Mouse (Mus musculus) thymus, postnatal 14 days (tissue): ENCODE results near the gene Cnpy2.
"Not testable (repeated sequence)": the region's sequence is repeated elsewhere in the genome, so short reads cannot be mapped to it uniquely, and the experiment has no call there.

Source experiments
- DNase-seq: peaks from one replicate; pipeline ENCODE4 v3.0.0; 2021

Gene Cnpy2

DNA sequence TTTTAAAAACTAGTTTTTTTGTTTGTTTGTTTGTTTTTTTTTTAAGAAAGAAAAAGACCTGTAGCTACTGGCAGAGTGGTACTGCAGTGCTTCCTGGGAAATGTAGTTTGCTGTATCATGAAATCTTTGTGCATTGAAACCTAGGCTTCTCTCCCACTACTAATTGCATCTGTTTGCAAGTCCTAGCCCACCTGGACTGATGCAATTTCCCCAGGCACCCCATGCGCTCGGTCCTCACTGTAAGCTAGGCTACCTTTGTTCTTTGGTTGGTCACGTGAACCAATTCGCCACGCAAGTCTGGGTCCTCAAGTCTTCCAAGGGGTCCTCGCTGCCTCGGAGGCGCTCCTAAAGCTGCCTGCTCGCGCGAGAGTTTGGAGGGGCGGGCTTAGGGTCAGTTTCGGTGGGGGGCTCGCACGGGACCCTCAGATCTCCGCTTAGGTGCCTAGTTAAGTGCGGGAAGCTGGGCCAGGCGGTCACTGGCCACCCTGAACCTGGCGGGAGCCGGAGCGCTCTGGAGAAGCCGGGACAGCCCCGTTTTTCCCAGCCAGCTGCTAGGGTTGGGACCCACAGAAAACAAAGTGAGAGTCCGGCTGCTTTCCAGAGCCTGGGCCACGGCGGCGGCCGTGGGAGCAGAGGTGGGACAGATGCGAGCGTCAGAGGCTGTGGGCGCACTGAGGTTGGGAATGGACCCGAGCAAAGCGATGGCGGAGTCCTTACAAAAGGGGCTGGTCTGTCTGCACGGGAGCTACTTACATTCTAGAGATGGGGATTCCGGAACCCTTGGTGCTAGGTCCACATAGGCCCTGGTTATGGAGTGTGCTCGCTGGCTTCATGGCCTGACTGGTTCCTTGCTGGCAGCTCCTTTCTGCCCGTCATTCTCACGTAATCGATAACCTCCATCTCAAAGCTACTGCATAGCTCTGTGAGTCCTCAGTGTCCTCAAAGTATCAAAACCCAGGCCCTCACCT is at the start of gene Cnpy2:
Gene Cnpy2 (plus strand): TSS at position 319 of the 968 bp plus-strand sequence.
- DNase-seq: peak; percentile 85

DNA sequence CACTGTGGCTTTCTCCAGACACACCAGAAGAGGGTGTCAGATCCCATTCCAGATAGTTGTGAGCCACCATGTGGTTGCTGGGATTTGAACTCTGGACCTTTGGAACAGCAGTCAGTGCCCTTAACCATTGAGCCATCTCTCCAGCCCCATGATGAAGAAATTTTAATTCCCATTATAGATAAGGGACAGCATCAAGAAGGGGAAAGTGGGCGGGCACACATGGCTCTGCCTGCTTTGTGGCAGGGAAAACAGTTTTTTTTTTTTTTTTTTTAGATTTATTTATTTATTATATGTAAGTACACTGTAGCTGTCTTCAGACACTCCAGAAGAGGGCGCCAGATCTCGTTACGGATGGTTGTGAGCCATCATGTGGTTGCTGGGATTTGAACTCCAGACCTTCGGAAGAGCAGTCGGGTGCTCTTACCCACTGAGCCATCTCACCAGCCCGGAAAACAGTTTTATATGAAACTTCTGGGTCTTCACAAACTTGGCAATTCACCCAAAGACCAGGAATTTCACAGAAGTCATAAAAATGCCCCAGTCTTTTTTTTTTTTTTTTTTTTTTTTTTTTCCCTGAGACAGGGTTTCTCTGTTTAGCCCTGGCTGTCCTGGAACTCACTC is 49.3 kb upstream of the Cnpy2 start:
- not testable (repeated sequence) for DNase-seq

DNA sequence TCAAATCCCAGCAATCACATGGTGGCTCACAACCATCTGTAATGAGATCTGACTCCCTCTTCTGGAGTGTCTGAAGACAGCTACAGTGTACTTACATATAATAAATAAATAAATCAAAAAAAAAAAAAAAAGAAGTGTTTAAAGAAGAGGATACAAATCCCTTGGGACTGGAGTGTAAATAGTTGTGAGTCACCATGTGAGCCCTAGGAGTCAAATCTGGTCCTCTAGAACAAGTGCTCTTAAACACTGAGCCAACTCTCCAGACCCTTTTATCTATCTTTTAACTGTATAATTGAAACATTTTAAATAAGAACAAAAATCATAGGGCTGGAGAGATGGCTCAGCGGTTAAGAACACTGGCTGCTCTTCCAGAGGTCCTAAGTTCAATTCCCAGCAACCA is 46.9 kb upstream of the Cnpy2 start:
- DNase-seq: not testable (repeated sequence)

DNA sequence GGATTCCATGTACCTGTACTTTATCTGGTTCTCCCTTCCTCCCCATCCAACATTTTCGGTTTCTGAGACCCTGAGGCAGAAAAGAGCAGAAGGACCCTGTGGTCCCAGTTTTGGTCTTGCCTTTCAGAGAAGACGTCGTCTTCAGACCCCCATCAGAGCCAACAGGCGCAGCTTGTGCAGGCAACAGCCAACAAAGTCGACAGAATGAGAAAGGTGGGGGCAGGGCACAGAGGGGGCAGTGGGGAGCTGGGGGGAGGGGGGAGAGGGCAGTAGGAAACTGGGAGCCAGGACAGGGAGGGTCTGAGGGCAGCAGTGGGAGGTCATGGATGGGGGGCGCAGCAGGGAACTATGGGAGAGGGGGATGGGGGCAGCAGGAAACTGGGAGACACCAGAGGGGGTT is 44.1 kb upstream of the Cnpy2 start:
- DNase-seq: no peak

DNA sequence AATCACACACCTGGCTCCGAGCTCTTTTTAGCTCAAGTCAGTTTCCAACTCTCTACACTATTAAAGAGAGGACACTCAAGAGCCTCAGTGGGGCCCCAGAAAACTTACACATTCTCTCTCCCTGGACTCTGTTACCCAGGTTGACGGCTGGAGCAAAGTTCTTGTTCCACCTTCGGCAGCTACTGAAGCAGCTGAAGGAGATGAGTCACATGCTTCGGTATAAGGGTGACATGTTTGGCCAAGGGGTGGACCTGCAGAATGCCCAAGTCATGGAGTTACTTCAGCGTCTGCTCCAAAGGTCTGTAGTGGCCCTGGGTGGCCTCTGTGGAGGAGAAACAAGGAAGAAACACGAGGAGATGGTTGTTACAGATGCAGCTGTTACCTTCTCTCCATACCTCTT is 41.3 kb upstream of the Cnpy2 start:
- DNase-seq: no peak

DNA sequence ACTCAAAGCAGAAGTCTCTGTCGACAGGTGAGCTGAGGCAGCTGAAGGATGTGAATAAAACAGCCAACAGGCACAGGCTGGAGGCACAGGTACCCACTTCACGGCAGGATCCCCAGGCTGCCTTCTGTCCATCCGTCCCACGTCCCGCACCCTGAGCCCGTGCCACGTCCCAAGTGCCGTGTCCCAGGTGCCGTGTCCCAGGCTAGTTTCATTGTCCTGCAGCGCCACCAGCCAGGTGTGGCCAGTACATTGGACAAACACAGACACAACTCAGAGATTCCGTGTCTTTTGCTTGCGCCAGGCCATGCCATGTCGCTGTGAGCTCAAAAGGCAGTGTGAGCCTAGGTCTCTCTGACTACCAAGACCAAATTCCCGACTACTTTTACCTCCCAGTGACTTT is 40.6 kb upstream of the Cnpy2 start:
- no peak for DNase-seq

DNA sequence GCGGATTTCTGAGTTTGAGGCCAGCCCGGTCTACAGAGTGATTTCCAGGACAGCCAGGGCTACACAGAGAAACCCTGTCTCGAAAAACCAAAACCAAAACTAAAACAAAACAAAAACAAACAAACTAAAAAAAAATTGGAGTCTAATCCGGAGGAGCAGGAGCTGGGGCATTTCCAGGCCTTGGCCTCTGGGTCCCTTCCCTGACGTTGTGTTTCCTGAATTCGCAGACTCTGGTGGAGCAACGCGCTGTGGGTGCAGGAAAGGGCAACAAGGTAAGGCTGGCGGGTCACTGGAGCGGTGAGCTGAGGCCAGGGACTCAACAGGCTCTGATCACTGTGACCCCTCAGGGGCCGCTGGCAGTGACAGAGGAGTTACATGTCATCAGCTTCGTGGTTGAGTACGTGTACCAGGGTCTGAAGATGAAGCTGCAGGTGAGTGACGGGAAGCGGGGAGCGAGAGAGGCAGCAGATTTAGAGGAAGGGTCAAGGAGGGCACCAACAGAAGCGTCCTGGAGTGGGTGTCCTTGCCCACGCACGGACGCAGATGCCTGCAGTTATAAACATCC is 39.3 kb upstream of the Cnpy2 start:
- no peak for DNase-seq

DNA sequence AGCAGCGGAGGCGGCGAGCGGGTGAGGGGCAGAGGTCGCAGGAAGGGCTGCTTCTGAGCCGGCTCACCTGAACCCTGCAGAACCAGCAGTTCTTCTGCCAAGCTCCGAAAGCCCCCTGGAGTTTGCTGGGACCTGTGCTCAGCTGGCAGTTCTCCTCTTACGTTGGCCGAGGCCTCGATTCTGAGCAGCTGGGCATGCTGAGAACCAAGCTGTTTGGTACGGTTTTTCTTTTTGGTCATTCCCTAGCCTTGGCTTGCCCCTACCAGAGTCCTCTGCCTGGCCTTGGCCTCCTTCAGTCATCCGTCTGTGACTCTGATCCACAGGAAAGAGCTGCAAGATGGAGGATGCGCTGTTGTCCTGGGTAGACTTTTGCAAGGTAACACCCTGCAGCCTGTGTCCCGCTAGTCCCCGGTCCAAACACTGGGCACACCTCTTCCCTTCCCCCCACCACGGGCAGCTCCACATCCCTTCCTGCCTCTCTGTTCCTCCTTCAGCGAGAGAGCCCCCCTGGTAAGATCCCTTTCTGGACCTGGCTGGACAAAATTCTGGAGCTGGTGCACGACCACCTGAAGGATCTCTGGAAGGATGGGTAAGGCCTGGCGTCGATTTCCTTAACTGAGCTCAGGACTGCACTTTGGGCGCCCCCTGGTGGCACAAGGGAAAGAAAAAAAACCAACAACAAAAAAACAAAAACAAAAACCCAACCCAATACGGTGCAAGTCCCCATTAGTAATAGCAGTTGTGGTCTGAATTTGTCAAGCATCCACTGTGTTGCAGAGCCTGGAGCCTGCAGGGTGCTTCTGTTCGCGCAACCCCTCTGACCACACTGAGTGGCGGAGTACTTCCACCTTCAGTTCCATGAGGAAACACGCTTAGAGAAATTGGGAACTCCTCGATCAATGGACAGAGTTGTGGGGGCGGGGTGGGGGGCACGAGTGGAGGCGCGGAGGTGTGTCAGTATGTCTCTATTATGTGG is 38.4 kb upstream of the Cnpy2 start:
- peak; percentile 68 for DNase-seq

DNA sequence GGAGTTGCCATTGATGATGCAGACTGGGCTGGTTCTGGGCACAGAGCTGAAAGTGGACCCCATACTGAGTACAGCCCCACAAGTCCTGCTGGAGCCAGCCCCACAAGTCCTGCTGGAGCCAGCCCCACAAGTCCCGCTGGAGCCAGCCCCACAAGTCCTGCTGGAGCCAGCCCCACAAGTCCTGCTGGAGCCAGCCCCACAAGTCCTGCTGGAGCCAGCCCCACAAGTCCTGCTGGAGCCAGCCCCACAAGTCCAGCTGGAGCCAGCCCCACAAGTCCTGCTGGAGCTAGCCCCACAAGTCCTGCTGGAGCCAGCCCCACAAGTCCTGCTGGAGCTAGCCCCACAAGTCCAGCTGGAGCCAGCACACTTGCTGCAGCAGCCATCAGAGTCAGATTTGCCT is 31.7 kb upstream of the Cnpy2 start:
- DNase-seq: not testable (repeated sequence)

DNA sequence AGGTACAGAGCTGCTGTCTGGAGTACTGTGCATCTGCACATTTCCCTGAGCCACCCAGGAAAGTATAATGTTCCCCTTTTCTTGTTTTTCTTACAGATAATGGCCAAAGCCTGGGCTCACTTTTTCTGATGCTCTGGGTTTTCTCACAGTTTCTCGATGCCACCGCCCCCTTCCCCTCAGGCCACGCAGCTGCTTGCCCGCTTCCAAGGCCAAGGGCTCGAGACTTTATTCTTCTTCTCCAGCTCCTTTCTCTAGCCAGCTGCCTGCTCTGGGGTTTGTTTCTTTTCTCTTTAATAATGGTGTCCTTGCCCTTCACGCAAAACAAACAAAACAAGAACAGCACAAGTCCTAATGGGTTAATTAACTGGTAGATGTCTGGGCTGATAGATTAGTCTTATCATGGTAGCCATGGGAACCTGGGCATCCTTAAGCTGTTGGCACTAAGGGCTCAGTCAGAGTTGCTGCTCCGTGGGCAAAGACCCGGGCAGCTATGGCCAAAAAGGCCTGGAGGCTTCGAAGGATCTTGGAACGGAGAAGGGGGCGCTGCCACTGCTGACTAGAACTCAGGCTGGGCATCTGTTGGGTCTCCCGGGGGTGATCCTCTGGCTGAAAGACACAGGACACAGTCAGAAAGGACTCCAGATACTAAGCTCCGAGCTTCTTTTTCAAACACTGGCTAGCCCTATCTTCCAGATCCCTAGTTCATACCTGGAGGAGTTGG is 25.7 kb upstream of the Cnpy2 start:
- no peak for DNase-seq

DNA sequence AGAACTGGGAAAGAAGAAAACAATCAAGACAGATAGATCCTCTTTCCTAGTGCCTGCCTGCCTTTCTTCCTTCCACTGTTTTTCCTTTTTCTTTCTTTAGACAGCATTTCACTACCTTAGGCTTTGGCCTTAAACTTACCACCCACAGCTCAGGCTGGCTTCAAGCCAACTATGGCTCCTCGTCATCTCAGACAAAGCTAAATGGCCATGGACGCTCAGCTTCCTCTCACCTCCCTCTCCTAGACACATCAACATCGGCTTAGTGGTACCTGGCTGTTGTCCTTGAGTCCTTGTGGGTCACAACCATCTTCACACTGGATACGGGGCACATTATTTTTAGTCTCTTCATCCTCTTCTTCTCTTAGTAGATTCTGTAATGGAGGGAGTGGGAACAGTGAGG is 25.0 kb upstream of the Cnpy2 start:
- no peak for DNase-seq

DNA sequence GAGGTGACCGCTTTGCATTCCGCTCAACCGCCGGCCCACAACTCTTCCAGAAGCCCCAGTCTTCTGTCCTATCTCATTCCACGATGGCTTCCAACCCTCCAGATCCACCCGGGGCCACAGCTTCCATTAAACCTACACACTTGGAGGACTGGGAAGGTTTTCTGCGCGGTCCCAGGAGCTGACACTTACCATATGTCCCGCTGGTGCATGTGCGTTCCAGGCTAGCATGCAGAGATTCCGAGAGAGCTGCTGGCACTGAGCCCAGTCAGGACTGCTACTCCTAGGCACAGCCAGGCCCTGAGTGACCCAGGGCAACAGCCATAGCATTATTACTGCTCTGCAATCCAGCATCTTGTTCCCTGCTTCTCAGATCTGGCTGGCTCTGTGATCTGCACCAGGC is 24.6 kb upstream of the Cnpy2 start:
- DNase-seq: no peak

DNA sequence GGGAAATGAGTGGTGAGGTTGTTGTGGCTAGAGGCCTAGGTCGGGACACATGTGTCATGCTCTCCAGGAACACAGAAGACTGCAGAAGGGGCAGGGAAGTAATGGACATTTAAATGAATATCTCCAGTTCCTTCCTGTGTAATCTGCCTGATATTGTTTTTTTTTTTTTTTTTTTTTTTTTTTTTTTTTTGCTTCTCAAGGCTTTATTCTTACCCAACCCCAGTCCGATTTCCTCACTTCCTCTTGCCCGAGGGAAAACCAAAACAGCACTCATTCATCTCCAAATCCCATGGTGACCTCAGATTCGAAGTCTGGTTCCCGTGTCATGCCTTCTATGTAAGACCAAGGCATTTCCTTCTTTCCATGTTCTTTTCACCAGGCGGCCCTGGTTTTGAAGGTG is 24.0 kb upstream of the Cnpy2 start:
- no peak for DNase-seq

DNA sequence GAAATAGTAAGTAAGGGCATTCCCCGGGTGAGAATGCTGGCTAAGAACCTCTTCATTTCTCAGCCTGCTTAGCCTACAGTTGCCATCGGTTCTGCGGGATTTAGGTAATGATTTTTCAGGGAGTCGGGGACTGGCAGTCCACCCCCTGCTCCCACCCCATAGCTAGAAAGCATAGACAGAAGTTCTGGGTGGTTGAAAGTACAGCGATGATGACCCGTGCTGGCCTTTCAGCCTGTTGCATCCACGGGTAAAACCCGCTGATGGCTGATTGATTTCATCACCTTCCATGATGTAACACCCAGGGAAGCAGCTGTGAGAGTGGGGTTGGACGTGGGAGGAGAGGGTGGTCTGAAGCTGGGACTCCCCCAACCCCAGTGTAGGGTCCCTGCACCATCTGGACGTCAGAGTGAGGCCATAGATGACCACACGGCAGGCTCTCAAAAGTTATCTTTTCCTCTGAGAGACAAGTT is 23.5 kb upstream of the Cnpy2 start, which contains the start of gene Il23a:
Gene Il23a (minus strand): TSS at position 51 of the 470 bp plus-strand sequence.
- DNase-seq: no peak

DNA sequence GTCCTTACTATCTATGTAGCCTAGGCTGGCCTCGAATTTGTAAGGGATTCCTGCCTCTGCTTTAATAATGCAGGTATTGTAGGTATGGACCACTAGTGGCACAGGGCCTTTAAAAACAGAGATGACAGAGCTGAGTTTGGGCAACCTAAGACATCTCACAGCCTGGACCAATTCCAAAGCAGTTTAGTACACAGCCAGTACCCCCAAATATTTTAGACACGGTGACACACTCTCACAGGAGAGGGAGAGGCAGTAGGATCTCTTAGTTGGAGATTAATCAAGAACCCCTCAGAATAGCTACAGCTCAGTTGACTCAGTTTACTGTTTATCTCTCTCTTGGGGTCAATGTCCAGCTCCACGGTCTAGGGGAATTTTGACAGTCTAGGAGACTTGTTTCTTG is 19.9 kb upstream of the Cnpy2 start:
- no peak for DNase-seq

DNA sequence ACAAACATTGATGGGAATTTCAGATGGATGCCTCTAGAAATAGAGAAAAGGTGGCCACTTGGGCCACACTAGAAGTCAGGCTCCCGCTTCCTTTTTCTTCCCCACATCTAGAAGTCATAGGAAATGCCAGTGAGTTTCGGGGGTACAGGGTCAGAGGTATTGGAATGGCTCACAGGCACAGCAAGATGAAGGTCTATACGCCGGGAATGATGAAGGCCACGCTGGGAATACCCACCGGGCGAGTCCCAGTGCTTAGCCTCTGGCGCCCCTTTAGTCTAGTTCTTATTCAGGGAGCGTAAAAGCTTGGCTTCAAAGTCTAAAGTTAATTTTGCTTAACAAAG is 19.5 kb upstream of the Cnpy2 start:
- DNase-seq: no peak

DNA sequence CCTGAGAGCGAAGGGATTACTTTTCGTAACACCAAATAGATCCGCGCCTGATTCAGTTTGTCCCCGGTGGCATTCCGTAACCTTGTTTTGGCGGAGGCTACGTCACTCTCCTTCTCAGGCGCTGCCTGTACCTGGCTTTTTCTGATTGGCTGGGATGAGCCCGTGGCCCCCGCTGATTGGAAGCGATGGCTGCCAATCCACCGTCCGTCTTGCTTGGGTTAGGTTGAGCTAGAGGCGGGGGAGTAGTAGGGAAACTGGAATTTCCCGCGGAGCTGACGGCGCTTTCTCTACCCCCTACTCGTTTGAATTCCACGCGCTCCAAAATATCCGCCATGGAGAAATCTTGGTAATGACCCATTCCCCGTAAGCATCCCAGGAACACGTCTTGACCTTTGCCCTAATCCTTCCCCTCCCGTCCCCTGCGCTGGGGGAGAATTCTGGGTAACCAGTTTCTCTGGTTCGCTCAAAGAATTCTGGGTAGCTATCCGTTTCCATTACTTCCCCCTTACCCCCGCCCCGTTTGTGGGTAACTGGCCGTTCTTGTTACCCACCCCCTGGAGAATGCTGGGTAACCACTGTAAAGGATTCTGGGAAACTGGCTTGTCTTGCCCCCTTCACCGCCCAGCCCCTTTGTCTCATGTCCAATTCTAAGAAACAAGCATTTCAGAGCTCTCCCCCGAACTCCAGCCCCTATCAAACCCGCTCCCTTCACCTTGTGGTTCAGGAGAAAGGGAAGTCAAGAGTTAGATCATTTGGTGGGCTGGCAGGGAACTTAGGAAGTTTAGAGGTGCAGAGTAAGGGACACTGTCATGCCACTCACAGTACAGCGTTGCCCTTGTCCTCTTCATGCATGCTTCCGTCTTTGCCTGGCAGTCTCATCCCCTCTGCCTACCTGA is 18.9 kb upstream of the Cnpy2 start, which contains the start of gene Pan2:
Gene Pan2 (plus strand): TSS at position 210 of the 896 bp plus-strand sequence.
- DNase-seq: peak; percentile 99

DNA sequence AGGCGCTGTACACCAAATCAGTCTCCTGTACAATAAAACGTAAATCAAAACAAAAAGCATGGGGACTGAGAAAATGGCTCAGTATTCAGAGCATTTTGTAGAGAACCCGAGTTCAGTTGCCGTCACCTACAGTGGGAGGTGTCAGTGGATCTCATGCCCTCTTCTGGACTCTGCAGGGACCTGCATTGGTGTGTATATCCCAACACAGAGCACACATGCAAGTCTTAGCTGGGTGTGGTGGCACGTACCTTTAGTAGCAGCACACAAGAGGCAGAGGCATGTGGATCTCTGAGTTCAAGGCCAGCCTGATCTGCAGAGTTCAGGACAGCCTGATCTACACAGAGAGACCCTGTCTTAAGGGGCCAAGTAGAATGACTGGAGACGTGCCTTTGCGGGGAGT is 12.6 kb upstream of the Cnpy2 start:
- DNase-seq: no peak

DNA sequence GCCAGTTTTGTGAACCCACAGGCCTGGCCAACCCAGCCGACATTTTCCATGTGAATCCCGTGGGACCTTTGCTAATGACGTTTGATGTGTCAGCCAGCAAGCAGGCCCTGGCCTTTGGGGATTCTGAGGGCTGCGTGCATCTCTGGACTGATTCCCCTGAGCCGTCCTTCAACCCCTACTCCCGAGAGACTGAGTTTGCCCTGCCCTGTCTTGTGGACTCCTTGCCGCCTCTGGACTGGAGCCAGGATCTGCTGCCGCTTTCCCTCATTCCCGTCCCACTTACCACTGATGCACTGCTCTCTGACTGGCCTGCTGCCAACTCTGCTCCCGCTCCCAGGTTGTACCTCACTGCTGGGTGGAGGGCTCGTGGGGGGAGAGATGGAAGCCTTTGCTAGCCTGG is 12.1 kb upstream of the Cnpy2 start:
- DNase-seq: no peak

DNA sequence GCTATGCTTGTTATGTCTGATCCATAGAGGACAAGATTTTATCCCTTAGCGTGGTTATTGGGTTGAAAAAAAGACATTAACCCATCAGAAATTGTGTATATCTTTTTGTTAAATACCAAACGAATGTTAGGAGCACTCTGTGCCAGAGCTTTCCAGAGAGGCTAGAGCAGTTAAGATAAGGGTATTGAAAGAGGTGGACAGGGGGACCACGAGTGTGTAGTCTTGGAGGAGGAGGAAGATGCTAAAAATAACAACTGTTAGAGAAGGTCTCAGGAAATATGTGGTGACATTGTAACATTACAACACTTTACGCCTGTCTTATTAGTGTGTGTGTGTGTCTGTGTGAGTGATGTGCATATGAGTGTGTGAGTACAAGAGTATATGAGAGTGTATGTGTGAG is 11.4 kb upstream of the Cnpy2 start:
- DNase-seq: no peak

DNA sequence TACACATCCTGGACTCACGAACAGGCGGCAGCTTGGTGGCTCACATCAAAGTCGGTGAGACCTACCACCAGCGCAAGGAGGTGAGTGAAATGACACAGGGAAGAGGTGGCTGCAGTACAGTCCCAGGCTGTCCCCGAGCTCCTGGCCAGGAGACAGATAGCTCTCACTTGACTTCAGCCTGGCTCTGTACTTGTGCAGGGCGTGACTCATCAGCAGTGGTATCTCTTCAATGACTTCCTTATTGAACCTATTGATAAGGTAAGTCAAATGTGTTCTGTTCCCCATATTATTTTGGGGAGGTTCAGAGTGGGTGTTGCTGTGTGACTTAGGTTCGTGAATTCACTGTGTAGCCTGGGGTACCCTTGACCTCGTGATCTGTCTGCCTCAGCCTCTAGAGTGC is 6.7 kb upstream of the Cnpy2 start:
- DNase-seq: no peak
